Mouse (Mus musculus): Measurements from ENCODE around the gene Rims3. TPM values are rescaled to one million over a fixed set of nuclear protein-coding genes. Genes with fewer than 3 reads are reported as not detected.
A peak's percentile ranks its signal among the peaks of the same experiment; 100 is the strongest.

Rims3 gene
- polyA plus RNA-seq, 1 experiment from 2014 or later: 0.26 TPM

GRCm38 (mm10) chr4:120825577-120826326 is 28.9 kb upstream of the Rims3 start:
- Histone ChIP-seq H3K27me3 (replicated peaks; ENCODE audit: insufficient read depth, low read length) (no peaks in the 10 kb centered on the region), H3K36me3 (ENCODE audit: insufficient read depth, low read length) (no peaks in the 10 kb centered on the region), H3K9me3 (ENCODE audit: low read length) (no peaks in the 10 kb centered on the region), H3K4me1 (ENCODE audit: insufficient read depth, low read depth, low read length) (peaks cover 6% of the 10 kb centered on the region; the same call in 1 of the 2 replicates), H3K27ac (ENCODE audit: low read length) (peak overlapping the region; percentile 100), H3K4me2 (replicated peaks; ENCODE audit: low read depth, low read length) (peak overlapping the region; percentile 86), H3K4me3 (ENCODE audit: low read depth, low read length) (peak overlapping the region; percentile 79), H3K9ac (replicated peaks; ENCODE audit: low read depth) (peak overlapping the region; percentile 100)
- DNase-seq (ENCODE audit: low spot score): peak; percentile 100
- under 1% methylated on average over 43 of the region's 55 CpGs for WGBS
- ATAC-seq: peak; percentile 98
- TF ChIP-seq EP300 (IDR thresholded peaks at IDR 0.05) (peak; percentile 47; the same call in 1 of the 2 replicates), CTCF (IDR thresholded peaks at IDR 0.05) (no peak)

GRCm38 (mm10) chr4:120826418-120826817 is 28.2 kb upstream of the Rims3 start:
- ATAC-seq (no peak), DNase-seq (ENCODE audit: low spot score) (peak; percentile 5)
- WGBS: 80% methylated on average over 6 of the region's 6 CpGs
- Histone ChIP-seq H3K4me3 (ENCODE audit: low read depth, low read length) (no peak overlapping the region), H3K9ac (replicated peaks; ENCODE audit: low read depth) (no peak overlapping the region), H3K9me3 (ENCODE audit: low read length) (no peaks in the 10 kb centered on the region), H3K4me2 (replicated peaks; ENCODE audit: low read depth, low read length) (peak overlapping the region; percentile 86; the same call in 1 of the 2 replicates), H3K27me3 (replicated peaks; ENCODE audit: insufficient read depth, low read length) (no peaks in the 10 kb centered on the region), H3K36me3 (ENCODE audit: insufficient read depth, low read length) (no peaks in the 10 kb centered on the region), H3K27ac (ENCODE audit: low read length) (0 out of 2 replicates have a peak overlapping the region, but pooled peaks have one; percentile 100), H3K4me1 (ENCODE audit: insufficient read depth, low read depth, low read length) (peaks cover 6% of the 10 kb centered on the region; the same call in 1 of the 2 replicates)
- TF ChIP-seq CTCF (IDR thresholded peaks at IDR 0.05): no peak
- no peak for TF ChIP-seq EP300 (IDR thresholded peaks at IDR 0.05)

GRCm38 (mm10) chr4:120830767-120831166 is 23.8 kb upstream of the Rims3 start:
- 64% methylated on average over 5 of the region's 5 CpGs for WGBS
- no peaks in the 10 kb centered on the region for H3K27me3 ChIP-seq (replicated peaks; ENCODE audit: insufficient read depth, low read length)
- DNase-seq (ENCODE audit: low spot score): no peak
- no peak overlapping the region for H3K9ac ChIP-seq (replicated peaks; ENCODE audit: low read depth)
- ATAC-seq: no peak
- no peak overlapping the region for H3K4me2 ChIP-seq (replicated peaks; ENCODE audit: low read depth, low read length)
- H3K4me3 ChIP-seq (ENCODE audit: low read depth, low read length): no peak overlapping the region
- TF ChIP-seq CTCF (IDR thresholded peaks at IDR 0.05) (no peak), EP300 (IDR thresholded peaks at IDR 0.05) (no peak)
- no peak overlapping the region for H3K27ac ChIP-seq (ENCODE audit: low read length)
- H3K4me1 ChIP-seq (ENCODE audit: insufficient read depth, low read depth, low read length): no peaks in the 10 kb centered on the region
- H3K36me3 ChIP-seq (ENCODE audit: insufficient read depth, low read length): no peaks in the 10 kb centered on the region
- H3K9me3 ChIP-seq (ENCODE audit: low read length): no peaks in the 10 kb centered on the region

DNA sequence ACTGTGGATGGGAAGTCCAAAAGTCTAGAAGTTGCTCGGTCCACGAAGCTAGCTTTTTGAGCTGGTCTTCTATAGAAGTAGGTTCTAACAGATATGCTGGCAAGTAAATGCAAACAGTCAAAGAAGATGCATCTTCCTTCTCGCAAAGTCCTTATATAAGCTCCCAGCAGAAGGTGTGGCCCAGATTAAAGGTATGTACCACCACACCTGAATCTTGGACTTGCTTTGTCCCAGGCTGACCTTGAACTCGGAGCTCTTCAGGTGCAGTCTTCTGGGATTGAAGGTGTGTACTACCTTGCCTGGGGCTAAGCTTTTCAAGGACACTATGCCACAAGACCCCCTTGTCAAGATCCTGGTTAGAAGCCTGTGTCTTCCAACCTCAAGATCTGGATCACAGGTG is 23.1 kb upstream of the Rims3 start, which contains the start of gene Nfyc:
Gene Nfyc (minus strand): TSS at position 101 of the 400 bp plus-strand sequence.
- no peaks in the 10 kb centered on the region for H3K9me3 ChIP-seq (ENCODE audit: low read length)
- H3K4me3 ChIP-seq (ENCODE audit: low read depth, low read length): no peak within 1 kb of the TSS
- H3K27ac ChIP-seq (ENCODE audit: low read length): no peak within 1 kb of the TSS
- H3K4me2 ChIP-seq (replicated peaks; ENCODE audit: low read depth, low read length): no peak within 1 kb of the TSS
- H3K4me1 ChIP-seq (ENCODE audit: insufficient read depth, low read depth, low read length): no peaks in the 10 kb centered on the region
- DNase-seq (ENCODE audit: low spot score) (no peak), ATAC-seq (no peak)
- H3K36me3 ChIP-seq (ENCODE audit: insufficient read depth, low read length): no peaks in the 10 kb centered on the region
- H3K9ac ChIP-seq (replicated peaks; ENCODE audit: low read depth): no peak within 1 kb of the TSS
- H3K27me3 ChIP-seq (replicated peaks; ENCODE audit: insufficient read depth, low read length): no peaks in the 10 kb centered on the region
- WGBS: 82% methylated on average over 4 of the region's 4 CpGs
- TF ChIP-seq EP300 (IDR thresholded peaks at IDR 0.05) (no peak), CTCF (IDR thresholded peaks at IDR 0.05) (no peak)

- no peak for ATAC-seq
- H3K27ac ChIP-seq (ENCODE audit: low read length): no peak overlapping the region
- H3K4me3 ChIP-seq (ENCODE audit: low read depth, low read length): no peak overlapping the region
- H3K27me3 ChIP-seq (replicated peaks; ENCODE audit: insufficient read depth, low read length): no peaks in the 10 kb centered on the region
- no peaks in the 10 kb centered on the region for H3K36me3 ChIP-seq (ENCODE audit: insufficient read depth, low read length)
- 63% methylated on average over 3 of the region's 3 CpGs for WGBS
- no peak overlapping the region for H3K9ac ChIP-seq (replicated peaks; ENCODE audit: low read depth)
- no peak overlapping the region for H3K4me2 ChIP-seq (replicated peaks; ENCODE audit: low read depth, low read length)
- no peaks in the 10 kb centered on the region for H3K4me1 ChIP-seq (ENCODE audit: insufficient read depth, low read depth, low read length)
- TF ChIP-seq CTCF (IDR thresholded peaks at IDR 0.05) (no peak), EP300 (IDR thresholded peaks at IDR 0.05) (no peak)
- no peak for DNase-seq (ENCODE audit: low spot score)
- H3K9me3 ChIP-seq (ENCODE audit: low read length): no peaks in the 10 kb centered on the region
Measured at GRCm38 (mm10) chr4:120841342-120841741, 13.3 kb upstream of the Rims3 start.

GRCm38 (mm10) chr4:120844423-120845082 is 10.1 kb upstream of the Rims3 start:
- Histone ChIP-seq H3K9me3 (ENCODE audit: low read length) (no peaks in the 10 kb centered on the region), H3K4me1 (ENCODE audit: insufficient read depth, low read depth, low read length) (no peaks in the 10 kb centered on the region), H3K27ac (ENCODE audit: low read length) (no peak overlapping the region), H3K9ac (replicated peaks; ENCODE audit: low read depth) (no peak overlapping the region), H3K4me3 (ENCODE audit: low read depth, low read length) (no peak overlapping the region), H3K36me3 (ENCODE audit: insufficient read depth, low read length) (no peaks in the 10 kb centered on the region), H3K4me2 (replicated peaks; ENCODE audit: low read depth, low read length) (no peak overlapping the region), H3K27me3 (replicated peaks; ENCODE audit: insufficient read depth, low read length) (no peaks in the 10 kb centered on the region)
- TF ChIP-seq CTCF (IDR thresholded peaks at IDR 0.05): no peak
- ATAC-seq: no peak
- DNase-seq (ENCODE audit: low spot score): no peak
- WGBS: 35% methylated on average over 7 of the region's 7 CpGs

Data from lung, postnatal 0 days (tissue).